Mouse (Mus musculus) embryonic fibroblast, embryonic 13.5 days (primary cell): Measurements from ENCODE around the gene Ciapin1. TPM values are rescaled to one million over a fixed set of nuclear protein-coding genes. Genes with fewer than 3 reads are reported as not detected.

Experiments
- H3K27ac ChIP-seq: 2 replicates; pipeline ENCODE4 v1.5.1; 2012; ENCODE audit warnings: low read length, control low read depth, inconsistent platforms; ENCODE audit not compliant: insufficient read depth
- H3K4me1 ChIP-seq: 2 replicates; pipeline ENCODE4 v1.6.1; 2011; ENCODE audit warnings: low read length; ENCODE audit not compliant: control insufficient read depth, insufficient read depth
- H3K4me3 ChIP-seq: 2 replicates; pipeline ENCODE4 v1.5.1; 2011; ENCODE audit warnings: mild to moderate bottlenecking, control low read depth, low read length; ENCODE audit not compliant: insufficient read depth
- CTCF ChIP-seq: IDR thresholded peaks from 2 replicates; pipeline ENCODE4 v1.5.1; 2011; ENCODE audit warnings: mild to moderate bottlenecking, control low read depth, low read length, moderate library complexity, borderline replicate concordance; ENCODE audit not compliant: insufficient read depth
- POLR2A ChIP-seq: IDR thresholded peaks from 2 replicates; pipeline ENCODE4 v1.6.1; 2011; ENCODE audit warnings: low read depth, mild to moderate bottlenecking, control low read depth, low read length, moderate library complexity
- polyA plus RNA-seq: library from polyadenylated mRNA; stranded (reverse); fragments of >200 nt; gene quantifications from 2 replicates; pipeline ENCODE4 v1.2.4, GENCODE M21; 2011; ENCODE audit warnings: low read depth; ENCODE audit not compliant: missing spikeins, insufficient read length

The Ciapin1 gene
- polyA plus RNA-seq, 1 experiment, result 35.3 TPM

- peaks cover 1% of the 10 kb centered on the region; the same call in 1 of the 2 replicates for H3K4me1 ChIP-seq
- no peak overlapping the region for H3K4me3 ChIP-seq
- H3K27ac ChIP-seq, result no peak overlapping the region
- TF ChIP-seq CTCF (no peak), POLR2A (no peak)
Measured at GRCm38 (mm10) chr8:94794782-94795181, 43.4 kb downstream of the Ciapin1 start.

GRCm38 (mm10) chr8:94794368-94794767 is 43.8 kb downstream of the Ciapin1 start:
- TF ChIP-seq POLR2A (no peak), CTCF (no peak)
- Histone ChIP-seq H3K4me1 (peaks cover 5% of the 10 kb centered on the region), H3K27ac (no peak overlapping the region), H3K4me3 (no peak overlapping the region)

GRCm38 (mm10) chr8:94789256-94789955 is 48.8 kb downstream of the Ciapin1 start:
- Histone ChIP-seq H3K27ac (peak overlapping the region; percentile 90), H3K4me1 (peaks cover 19% of the 10 kb centered on the region), H3K4me3 (no peak overlapping the region)
- TF ChIP-seq CTCF, result no peak
- no peak for TF ChIP-seq POLR2A

- H3K27ac ChIP-seq, result peak overlapping the region; percentile 90
- H3K4me3 ChIP-seq, result no peak overlapping the region
- H3K4me1 ChIP-seq, result peaks cover 23% of the 10 kb centered on the region
- TF ChIP-seq CTCF (no peak), POLR2A (no peak)
Measured at GRCm38 (mm10) chr8:94787524-94788501, 50.3 kb downstream of the Ciapin1 start.

- TF ChIP-seq CTCF (no peak), POLR2A (no peak)
- Histone ChIP-seq H3K4me3 (no peak overlapping the region), H3K4me1 (peaks cover 23% of the 10 kb centered on the region), H3K27ac (no peak overlapping the region)
Measured at GRCm38 (mm10) chr8:94785995-94786595, 52.1 kb downstream of the Ciapin1 start.

- TF ChIP-seq CTCF (peak; percentile 65; the same call in 1 of the 2 replicates), POLR2A (no peak)
- no peak overlapping the region for H3K4me3 ChIP-seq
- H3K27ac ChIP-seq, result no peak overlapping the region
- peaks cover 23% of the 10 kb centered on the region for H3K4me1 ChIP-seq
Measured at GRCm38 (mm10) chr8:94785247-94785985, 52.7 kb downstream of the Ciapin1 start.

- no peak for TF ChIP-seq POLR2A
- TF ChIP-seq CTCF, result no peak
- Histone ChIP-seq H3K27ac (no peak overlapping the region), H3K4me3 (no peak overlapping the region), H3K4me1 (peaks cover 15% of the 10 kb centered on the region)
Measured at GRCm38 (mm10) chr8:94783890-94784289, 54.3 kb downstream of the Ciapin1 start.

GRCm38 (mm10) chr8:94781838-94782235 is 56.3 kb downstream of the Ciapin1 start:
- H3K4me3 ChIP-seq, result no peak overlapping the region

GRCm38 (mm10) chr8:94781155-94781837 is 56.9 kb downstream of the Ciapin1 start:
- TF ChIP-seq POLR2A, result no peak
- TF ChIP-seq CTCF, result no peak
- peaks cover 12% of the 10 kb centered on the region for H3K4me1 ChIP-seq
- H3K27ac ChIP-seq, result no peak overlapping the region
- H3K4me3 ChIP-seq, result no peak overlapping the region

More at GRCm38 (mm10) chr8:94781838-94782235, 56.3 kb downstream of the Ciapin1 start:
- Histone ChIP-seq H3K27ac (no peak overlapping the region), H3K4me1 (peaks cover 10% of the 10 kb centered on the region)
- TF ChIP-seq CTCF (no peak), POLR2A (peak; percentile 24; the same call in 1 of the 2 replicates)
